Mouse (Mus musculus): Measurements from ENCODE around the gene Arhgef40.

The Arhgef40 gene

GRCm38 (mm10) chr14:52005141-52005540 is 20.6 kb downstream of the Arhgef40 start:
- DNase-seq = no peak

- DNase-seq = no peak
Observed at GRCm38 (mm10) chr14:52005616-52006015, 21.1 kb downstream of the Arhgef40 start.

- DNase-seq = no peak
Observed at GRCm38 (mm10) chr14:52006241-52006640, 21.7 kb downstream of the Arhgef40 start.

- no peak for DNase-seq
Observed at GRCm38 (mm10) chr14:52006771-52007170, 22.3 kb downstream of the Arhgef40 start.

GRCm38 (mm10) chr14:52008321-52009203 is 24.0 kb downstream of the Arhgef40 start:
- peak; percentile 89 to 93 for DNase-seq

- DNase-seq = no peak
Observed at GRCm38 (mm10) chr14:52009361-52009760, 24.8 kb downstream of the Arhgef40 start.

GRCm38 (mm10) chr14:52009841-52010240 is 25.3 kb downstream of the Arhgef40 start:
- no peak for DNase-seq

- peak in 1 of 2 experiments; percentile 9 for DNase-seq
Observed at GRCm38 (mm10) chr14:52010446-52011111, 26.1 kb downstream of the Arhgef40 start.

- no peak for DNase-seq
Observed at GRCm38 (mm10) chr14:52011683-52012082, 27.2 kb downstream of the Arhgef40 start.

- no peak for DNase-seq
Observed at GRCm38 (mm10) chr14:52012085-52012484, 27.6 kb downstream of the Arhgef40 start.

GRCm38 (mm10) chr14:52012553-52012952 is 28.0 kb downstream of the Arhgef40 start:
- DNase-seq = no peak

GRCm38 (mm10) chr14:52013021-52013610 is 28.6 kb downstream of the Arhgef40 start:
- DNase-seq = no peak

GRCm38 (mm10) chr14:52013771-52014219 is 29.3 kb downstream of the Arhgef40 start:
- peak; percentile 49 to 52 for DNase-seq

- no peak for DNase-seq
Observed at GRCm38 (mm10) chr14:52014271-52014760, 29.8 kb downstream of the Arhgef40 start.

GRCm38 (mm10) chr14:52014761-52015311 is 30.3 kb downstream of the Arhgef40 start:
- DNase-seq = peak; percentile 67 to 76

- DNase-seq = no peak
Observed at GRCm38 (mm10) chr14:52015445-52016100, 31.1 kb downstream of the Arhgef40 start, which contains the start of gene Tmem253. Gene Tmem253, plus strand, starts transcription at chr14:52015658.

GRCm38 (mm10) chr14:52016625-52017405 is 32.3 kb downstream of the Arhgef40 start:
- DNase-seq = no peak

- DNase-seq = no peak
Observed at GRCm38 (mm10) chr14:52017662-52018061, 33.1 kb downstream of the Arhgef40 start.

- no peak for DNase-seq
Observed at GRCm38 (mm10) chr14:52018248-52019050, 33.9 kb downstream of the Arhgef40 start.

- no peak for DNase-seq
Observed at GRCm38 (mm10) chr14:52019051-52019589, 34.6 kb downstream of the Arhgef40 start.
